ENCODE assay signal across 13 mouse cellular contexts in genomic region chr4:138996410-138996809, GRCm38 (mm10). TPM values are rescaled to one million over a fixed set of nuclear protein-coding genes. Genes with fewer than 3 reads are reported as not detected.
DNase-seq lines count a peak whose midpoint lies in the region; TF ChIP-seq lines count a peak whose summit lies in the region.
"Had no signal": no experiment of that assay in that cellular context is flagged by ENCODE, and none has a peak within 500 bp of the region (broad histone marks: within the 10 kb centered on the region; RNA-seq: fewer than 3 reads in every experiment).

No protein-coding gene starts in this region.

- H3K27ac ChIP-seq in gastrocnemius, adult 2 months: no peak overlapping the region
- H3K27ac ChIP-seq in embryonic fibroblast, embryonic 13.5 days (ENCODE audit: insufficient read depth, low read length): no peak overlapping the region
- H3K27ac ChIP-seq: intestine, embryonic 15.5 days; midbrain, embryonic 13.5 days had no signal

- intact Hi-C loops in gastrocnemius, adult 2 months (cut with DNase I): no loop called here

- no peak for TF ChIP-seq POLR2A in embryonic fibroblast, embryonic 13.5 days (IDR thresholded peaks at IDR 0.05; ENCODE audit: low read depth, low read length)

- H3K4me1 ChIP-seq in embryonic fibroblast, embryonic 13.5 days (ENCODE audit: control insufficient read depth, insufficient read depth, low read length): no peaks in the 10 kb centered on the region
- H3K4me1 ChIP-seq: midbrain, embryonic 13.5 days had no signal

- no peak overlapping the region for H3K4me3 ChIP-seq in gastrocnemius, adult 2 months
- H3K4me3 ChIP-seq in embryonic fibroblast, embryonic 13.5 days (ENCODE audit: insufficient read depth, low read length): no peak overlapping the region
- H3K4me3 ChIP-seq: intestine, embryonic 15.5 days; midbrain, embryonic 13.5 days had no signal

- DNase-seq in gastrocnemius, adult 2 months: no peak
- DNase-seq in gastrocnemius, postnatal 10 days: no peak
- DNase-seq in lung, postnatal 36 days: peak; percentile 31
- DNase-seq in lung, postnatal 25 days (ENCODE audit: low spot score): no peak
- peak; percentile 28 to 30 for DNase-seq in thymus, postnatal 36 days
- no peak for DNase-seq in embryo, embryonic 10 days (ENCODE audit: low spot score)
- no peak for DNase-seq in urinary bladder, postnatal 10 days (ENCODE audit: low spot score)
- DNase-seq: cerebellum, adult 9-11 months; heart, adult 18-20 months had no signal

- peak; percentile 65 for TF ChIP-seq CTCF in gastrocnemius, adult 2 months (IDR thresholded peaks at IDR 0.05)
- TF ChIP-seq CTCF in embryonic fibroblast, embryonic 13.5 days (IDR thresholded peaks at IDR 0.05; ENCODE audit: borderline replicate concordance, insufficient read depth, low read length): 0 out of 2 replicates have a peak, but pooled peaks have one; percentile 1

RNA-seq across cellular contexts. Expression of gene Tmco4, which starts 23.7 kb away (rescaled TPM):
- total RNA-seq in gastrocnemius, adult 2 months (2021): 1 to 10 TPM; 7.5 to 7.6 TPM
- total RNA-seq in gastrocnemius, postnatal 10 days (2021): 1 to 10 TPM; 3.8 to 4.5 TPM
- 8.5 and 14.3 TPM in 2 replicates for polyA plus RNA-seq in embryonic fibroblast, embryonic 13.5 days (2011; ENCODE audit: insufficient read length, low read depth, missing spikeins)

RNA-seq across cellular contexts. Expression of gene Rnf186, which starts 29.5 kb away (rescaled TPM):
- total RNA-seq in gastrocnemius, adult 2 months (2021): not detected
- total RNA-seq in gastrocnemius, postnatal 10 days (2021): not detected
- polyA plus RNA-seq in embryonic fibroblast, embryonic 13.5 days (2011; ENCODE audit: insufficient read length, low read depth, missing spikeins): not detected in 2 replicates
- total RNA-seq: heart, adult 18-20 months had no signal
- polyA plus RNA-seq: limb, embryonic 11.5 days had no signal

Comparison
In these comparisons a context has a peak if more than half of its experiments do, and no peak if none do; other contexts are left out.
1. DNase-seq: peak in lung, postnatal 36 days (single experiment) and thymus, postnatal 36 days (2 of 2); none in gastrocnemius, adult 2 months (single experiment), gastrocnemius, postnatal 10 days (single experiment), lung, postnatal 25 days (single experiment), embryo, embryonic 10 days (single experiment) and urinary bladder, postnatal 10 days (single experiment).